Mouse (Mus musculus) heart, embryonic 14.5 days (tissue): Measurements from ENCODE around the gene Maml2. TPM values are rescaled to one million over a fixed set of nuclear protein-coding genes. Genes with fewer than 3 reads are reported as not detected.

Experiments
- ATAC-seq: fragments of 200-750 bp; cut with Nextera tagmentation; 2 replicates; pipeline ENCODE4 v1.8.0; 2017; ENCODE audit warnings: low read depth, moderate TSS enrichment; ENCODE audit not compliant: insufficient number of reproducible peaks, insufficient read depth, low FRiP score
- H3K27ac ChIP-seq, 2 experiments: fragments of 200-500 bp in 1 of 2; fragments of 300-500 bp in 1 of 2; sonication (generic) in 1 of 2; replicated peaks in 1 of 2; 2 replicates each; pipeline ENCODE4 v1.5.1; 2012 to 2014; ENCODE audit warnings: low read depth in 2 of 2, low read length in 2 of 2, control low read depth in 1 of 2, mild to moderate bottlenecking in 1 of 2, mixed read lengths in 1 of 2; ENCODE audit not compliant: control insufficient read depth in 1 of 2, insufficient read depth in 1 of 2
- H3K27me3 ChIP-seq: fragments of 300-500 bp; sonication (generic); 2 replicates; pipeline ENCODE4 v1.6.1; 2014; ENCODE audit warnings: mild to moderate bottlenecking, low read length, control low read depth; ENCODE audit not compliant: control insufficient read depth, insufficient read depth
- H3K36me3 ChIP-seq: fragments of 300-500 bp; sonication (generic); 2 replicates; pipeline ENCODE4 v1.6.1; 2014; ENCODE audit warnings: mild to moderate bottlenecking, control low read depth, low read length, mixed read lengths; ENCODE audit not compliant: control insufficient read depth, insufficient read depth
- H3K4me1 ChIP-seq, 2 experiments: fragments of 200-500 bp in 1 of 2; fragments of 300-500 bp in 1 of 2; sonication (generic) in 1 of 2; 2 replicates each; pipeline ENCODE4 v1.6.1; 2012 to 2014; ENCODE audit warnings: low read length in 2 of 2, control low read depth in 1 of 2, mixed read lengths in 1 of 2; ENCODE audit not compliant: control insufficient read depth in 2 of 2, insufficient read depth in 2 of 2
- H3K4me2 ChIP-seq: fragments of 300-500 bp; sonication (generic); 2 replicates; pipeline ENCODE4 v1.6.1; 2014; ENCODE audit warnings: mild to moderate bottlenecking, low read length
- H3K4me3 ChIP-seq, 2 experiments: fragments of 200-500 bp in 1 of 2; fragments of 300-500 bp in 1 of 2; sonication (generic) in 1 of 2; 2 replicates each; pipeline ENCODE4 v1.5.1; 2012 to 2014; ENCODE audit warnings: low read length in 2 of 2, mild to moderate bottlenecking in 2 of 2, control low read depth in 1 of 2, low read depth in 1 of 2, moderate library complexity in 1 of 2; ENCODE audit not compliant: control insufficient read depth in 1 of 2, insufficient read depth in 1 of 2
- H3K9ac ChIP-seq: fragments of 300-500 bp; sonication (generic); 2 replicates; pipeline ENCODE4 v1.6.1; 2014; ENCODE audit warnings: mild to moderate bottlenecking, low read length
- H3K9me3 ChIP-seq: fragments of 300-500 bp; sonication (generic); 2 replicates; pipeline ENCODE4 v1.6.1; 2016; ENCODE audit warnings: low read length, control low read depth; ENCODE audit not compliant: control insufficient read depth
- WGBS: fragments of 180-500 bp; shearing (Covaris S2); extraction: QIAGEN DNeasy Blood & Tissue Kit; methylation state at CpG from one replicate; pipeline ENCODE4 v1.1.7; 2014; 5-methylcytosine and 5-hydroxymethylcytosine counted together
- polyA plus RNA-seq: library from polyadenylated mRNA; unstranded; fragments of >200 nt; fragmentation: Nextera tagmentation; extraction: Ambion mirVana; gene quantifications from 2 replicates; pipeline ENCODE4 v1.2.1, GENCODE M21; 2014

The Maml2 gene
- polyA plus RNA-seq, 1 experiment from 2014 or later: 10.5 TPM

DNA sequence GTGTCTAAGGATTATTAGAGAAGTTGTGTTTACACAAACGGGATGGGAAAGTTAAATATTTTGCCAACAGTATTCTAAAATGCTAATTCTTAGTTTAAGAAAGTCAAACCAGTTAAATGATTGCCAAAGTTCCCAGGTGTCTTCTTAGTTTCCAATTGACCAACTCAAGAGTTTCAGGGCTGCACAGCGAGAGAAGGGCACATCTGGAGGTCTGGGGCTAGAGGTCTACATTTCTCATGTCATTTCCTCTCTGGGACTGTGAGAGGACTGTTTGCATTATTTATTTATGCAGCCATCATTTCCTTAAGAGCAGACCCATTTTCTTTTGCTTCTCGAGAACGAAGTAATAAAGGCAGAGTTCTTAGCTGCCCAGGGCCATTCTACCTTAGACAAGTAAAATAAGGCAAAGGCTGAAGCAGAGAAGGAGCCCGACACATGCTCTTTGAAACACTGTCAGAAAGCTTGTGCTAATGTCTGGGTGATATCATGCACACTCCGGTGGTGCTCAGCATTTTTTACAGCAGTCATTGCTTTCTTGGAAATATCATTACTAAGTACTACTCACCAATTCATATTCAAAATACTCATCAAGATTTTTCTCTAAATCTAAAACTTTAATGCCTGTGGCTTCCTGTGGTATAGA, 4.5 kb downstream of the Maml2 start:
- H3K9me3 ChIP-seq: no peaks in the 10 kb centered on the region
- peak overlapping the region; percentile 97 for H3K4me2 ChIP-seq
- peak overlapping the region in 1 of 2 experiments; percentile 73; a peak in 1 of 4 replicates for H3K27ac ChIP-seq
- H3K9ac ChIP-seq: peak overlapping the region; percentile 90
- WGBS: 46% methylated on average over 6 of the region's 6 CpGs
- no peak for ATAC-seq
- no peak overlapping the region for H3K4me3 ChIP-seq
- peaks cover 51 to 73% of the 10 kb centered on the region in 2 experiments for H3K4me1 ChIP-seq
- H3K27me3 ChIP-seq: no peaks in the 10 kb centered on the region
- H3K36me3 ChIP-seq: no peaks in the 10 kb centered on the region

DNA sequence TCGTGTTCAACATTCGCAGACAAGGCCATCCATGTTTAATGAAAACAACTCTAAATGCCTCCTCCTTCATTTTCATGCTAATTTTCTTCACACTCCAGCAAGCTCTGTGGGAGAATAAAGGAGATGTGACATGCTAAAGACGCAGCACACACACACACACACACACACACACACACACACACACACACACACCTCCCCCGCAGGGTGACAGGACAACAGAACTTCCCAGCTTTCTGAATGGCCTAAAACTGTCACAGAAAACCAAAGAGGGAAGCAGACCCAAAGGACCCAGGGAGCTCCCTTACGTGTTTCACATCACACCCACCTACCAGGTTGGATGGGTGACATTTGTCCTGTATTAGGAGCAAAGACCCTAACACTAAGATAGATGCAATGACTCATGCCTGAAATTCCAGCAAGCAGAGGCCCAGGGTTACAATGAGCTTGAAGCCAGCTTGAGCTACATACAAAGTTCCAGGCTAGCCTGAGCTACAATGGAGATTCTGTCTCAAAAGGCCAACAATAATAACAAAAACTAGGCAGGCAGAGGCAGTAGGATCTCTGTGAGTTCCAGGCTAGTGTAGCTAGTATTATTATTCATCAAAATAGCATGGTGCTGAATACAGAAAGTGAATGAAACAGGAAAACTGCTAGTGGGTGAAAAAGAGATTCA, 5.5 kb downstream of the Maml2 start:
- peaks cover 54 to 76% of the 10 kb centered on the region in 2 experiments for H3K4me1 ChIP-seq
- no peak overlapping the region for H3K4me3 ChIP-seq
- peak overlapping the region; percentile 38; the same call in 1 of the 2 replicates for H3K9ac ChIP-seq
- no peaks in the 10 kb centered on the region for H3K27me3 ChIP-seq
- 78% methylated on average over 5 of the region's 5 CpGs for WGBS
- H3K27ac ChIP-seq: no peak overlapping the region; a peak in 1 of 4 replicates
- no peak overlapping the region for H3K4me2 ChIP-seq
- no peak for ATAC-seq
- H3K36me3 ChIP-seq: no peaks in the 10 kb centered on the region
- H3K9me3 ChIP-seq: no peaks in the 10 kb centered on the region

DNA sequence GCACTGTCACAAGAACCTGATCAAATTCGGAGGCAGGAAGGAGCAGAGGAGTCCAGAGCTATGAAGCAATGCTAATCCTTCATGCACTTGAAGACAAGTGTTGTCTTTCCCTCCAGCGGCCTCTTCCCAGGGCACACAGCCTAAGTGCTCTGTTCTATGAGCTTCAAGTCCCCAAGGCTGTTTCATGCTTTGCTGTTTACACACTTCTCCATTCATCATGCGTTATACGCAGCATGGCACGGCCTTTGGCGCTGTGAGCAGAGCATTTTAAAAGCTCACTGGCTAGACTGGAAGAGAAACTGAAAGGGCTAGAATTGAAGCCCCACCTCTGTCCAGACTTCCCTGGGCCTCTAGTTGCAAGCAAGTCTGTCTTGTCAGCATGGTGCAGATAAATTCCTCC, 6.2 kb downstream of the Maml2 start:
- peak overlapping the region; percentile 38; the same call in 1 of the 2 replicates for H3K9ac ChIP-seq
- ATAC-seq: no peak; the same call in 1 of the 2 replicates
- peak overlapping the region; percentile 36 to 60 for H3K27ac ChIP-seq
- no peaks in the 10 kb centered on the region for H3K36me3 ChIP-seq
- WGBS: 45% methylated on average over 6 of the region's 6 CpGs
- peaks cover 49 to 69% of the 10 kb centered on the region in 2 experiments for H3K4me1 ChIP-seq
- no peaks in the 10 kb centered on the region for H3K9me3 ChIP-seq
- H3K4me2 ChIP-seq: peak overlapping the region; percentile 37
- no peaks in the 10 kb centered on the region for H3K27me3 ChIP-seq
- H3K4me3 ChIP-seq: 0 out of 4 replicates have a peak overlapping the region, but pooled peaks of 1 of the 2 experiments have one; percentile 2

DNA sequence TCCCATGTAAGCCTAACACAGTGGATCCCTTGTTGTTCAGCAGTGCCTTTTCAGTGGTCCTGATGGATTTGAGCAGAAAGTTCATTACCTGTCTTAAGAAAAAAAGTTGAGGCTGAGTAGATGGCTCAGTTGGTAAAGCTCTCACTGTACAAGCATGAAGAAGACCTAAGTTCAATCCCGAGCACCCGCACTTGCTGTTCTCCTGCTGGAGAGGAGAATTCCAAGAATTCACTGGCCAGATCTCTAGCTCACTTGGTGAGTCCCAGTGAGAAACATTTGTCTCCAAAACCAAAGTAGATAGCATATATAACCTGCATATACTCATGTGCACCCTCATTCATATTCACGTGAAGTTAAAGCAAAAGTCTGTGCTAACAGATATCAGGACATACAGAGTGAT, 8.7 kb downstream of the Maml2 start:
- Histone ChIP-seq H3K9ac (no peak overlapping the region), H3K27me3 (no peaks in the 10 kb centered on the region), H3K4me3 (no peak overlapping the region), H3K27ac (no peak overlapping the region), H3K36me3 (no peaks in the 10 kb centered on the region), H3K4me2 (no peak overlapping the region), H3K9me3 (no peaks in the 10 kb centered on the region), H3K4me1 (peaks cover 32 to 64% of the 10 kb centered on the region in 2 experiments)
- WGBS: 58% methylated on average over 3 of the region's 3 CpGs
- no peak for ATAC-seq

DNA sequence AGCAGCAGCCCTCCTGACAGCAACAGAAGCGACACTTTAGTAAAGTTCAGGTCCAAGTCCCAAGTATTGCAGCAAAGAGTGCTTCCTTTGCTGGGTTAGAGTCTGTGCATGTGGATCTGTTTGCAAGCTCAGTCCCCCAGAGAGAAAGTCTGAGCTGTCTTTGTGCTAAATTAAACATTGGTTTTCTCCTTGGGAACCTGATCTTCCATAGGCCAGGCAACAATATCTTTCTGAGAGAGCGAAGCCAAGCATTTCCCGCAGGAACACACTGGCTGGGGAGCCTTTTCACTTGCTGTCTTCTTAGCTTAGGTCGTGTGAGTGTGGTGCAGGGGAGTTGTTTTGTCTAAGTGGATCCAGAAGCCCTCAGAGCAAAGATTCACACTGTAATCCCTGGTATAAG, 9.5 kb downstream of the Maml2 start:
- Histone ChIP-seq H3K27ac (peak overlapping the region in 1 of 2 experiments; percentile 39; a peak in 1 of 4 replicates), H3K4me3 (no peak overlapping the region), H3K4me2 (no peak overlapping the region), H3K36me3 (no peaks in the 10 kb centered on the region), H3K4me1 (peaks cover 26 to 57% of the 10 kb centered on the region in 2 experiments), H3K9me3 (no peaks in the 10 kb centered on the region), H3K9ac (no peak overlapping the region), H3K27me3 (no peaks in the 10 kb centered on the region)
- ATAC-seq: no peak
- 45% methylated on average over 4 of the region's 4 CpGs for WGBS

DNA sequence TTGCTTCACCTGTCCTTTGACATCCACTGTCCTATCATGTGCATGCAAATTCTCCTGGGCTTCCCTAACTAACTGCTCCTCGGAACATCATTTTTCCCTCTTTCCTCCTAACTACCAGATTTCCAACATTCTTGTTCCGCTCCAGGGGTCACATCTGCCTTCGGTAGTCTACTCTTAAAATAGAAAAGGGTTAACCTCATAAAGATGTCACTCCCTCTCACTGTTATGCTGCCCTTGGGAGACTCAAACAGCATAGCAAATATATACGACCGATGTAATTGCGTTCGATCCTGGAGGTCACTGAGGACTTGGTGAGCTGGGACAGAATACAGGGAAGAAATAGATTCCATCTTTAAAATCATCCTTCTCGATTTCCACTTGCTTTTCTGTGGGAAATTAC, 11.0 kb downstream of the Maml2 start:
- ATAC-seq: no peak
- Histone ChIP-seq H3K4me3 (no peak overlapping the region), H3K36me3 (no peaks in the 10 kb centered on the region), H3K4me2 (no peak overlapping the region), H3K27me3 (no peaks in the 10 kb centered on the region), H3K27ac (no peak overlapping the region), H3K9ac (no peak overlapping the region), H3K9me3 (no peaks in the 10 kb centered on the region), H3K4me1 (peaks cover 19 to 52% of the 10 kb centered on the region in 2 experiments)
- WGBS: 84% methylated on average over 8 of the region's 8 CpGs

DNA sequence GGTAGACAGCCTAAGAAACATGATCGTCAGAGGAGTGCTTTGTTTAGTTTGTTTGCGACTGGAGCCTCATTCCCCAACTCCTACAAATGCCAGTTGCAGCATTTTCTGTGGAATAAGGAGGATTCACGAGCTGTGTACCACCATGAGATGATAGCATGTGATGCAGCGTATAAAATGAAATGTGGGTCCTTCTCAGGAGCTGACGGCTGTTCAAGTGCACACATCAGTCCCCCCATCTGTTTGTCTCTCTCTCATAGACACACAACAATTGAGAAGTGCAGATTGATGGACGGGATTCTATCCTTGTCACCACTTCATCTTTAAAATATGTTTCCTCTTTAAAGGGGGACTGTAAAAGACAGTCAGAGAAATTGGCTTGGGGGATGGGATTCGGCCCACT, 12.1 kb downstream of the Maml2 start:
- Histone ChIP-seq H3K27ac (no peak overlapping the region), H3K4me1 (peaks cover 18 to 47% of the 10 kb centered on the region in 2 experiments), H3K9ac (peak overlapping the region; percentile 36), H3K36me3 (no peaks in the 10 kb centered on the region), H3K9me3 (no peaks in the 10 kb centered on the region), H3K4me3 (no peak overlapping the region), H3K27me3 (no peaks in the 10 kb centered on the region), H3K4me2 (no peak overlapping the region)
- 41% methylated on average over 7 of the region's 7 CpGs for WGBS
- ATAC-seq: no peak
